Mouse (Mus musculus) bone marrow macrophage, adult 2 months (primary cell): ENCODE data around the gene Timm50.

Experiments
- CTCF ChIP-seq: IDR thresholded peaks from 2 replicates; pipeline ENCODE4 v1.5.1; 2012; ENCODE audit warnings: low read depth, mild to moderate bottlenecking, low read length, moderate library complexity
- POLR2A ChIP-seq: IDR thresholded peaks from 2 replicates; pipeline ENCODE4 v1.6.1; 2012; ENCODE audit warnings: mild to moderate bottlenecking, low read depth, low read length, borderline replicate concordance

- TF ChIP-seq POLR2A (no peak), CTCF (no peak)
These were observed 48.0 kb upstream of the Timm50 start for GRCm38 (mm10) chr7:28359854-28360253.
